Mouse (Mus musculus) small intestine, adult 2 months (tissue): Measurements from ENCODE around the gene Ublcp1. TPM values are rescaled to one million over a fixed set of nuclear protein-coding genes. Genes with fewer than 3 reads are reported as not detected.
A peak's percentile ranks its signal among the peaks of the same experiment; 100 is the strongest.

Source experiments
- H3K27ac ChIP-seq: fragments of 200-500 bp; 2 replicates; pipeline ENCODE4 v1.5.1; 2012; ENCODE audit warnings: low read depth, low read length, control low read depth, inconsistent platforms; ENCODE audit not compliant: insufficient read depth
- H3K27me3 ChIP-seq: fragments of 200-500 bp; 2 replicates; pipeline ENCODE4 v1.6.1; 2012; ENCODE audit warnings: mild to moderate bottlenecking, moderate library complexity, low read length, inconsistent platforms; ENCODE audit not compliant: control insufficient read depth, insufficient read depth
- H3K36me3 ChIP-seq: fragments of 200-500 bp; 2 replicates; pipeline ENCODE4 v1.6.1; 2012; ENCODE audit warnings: mild to moderate bottlenecking, low read length, control low read depth, inconsistent platforms; ENCODE audit not compliant: control insufficient read depth, insufficient read depth
- H3K4me1 ChIP-seq: fragments of 200-500 bp; 2 replicates; pipeline ENCODE4 v1.6.1; 2012; ENCODE audit warnings: low read length, inconsistent platforms, mixed read lengths; ENCODE audit not compliant: control insufficient read depth, insufficient read depth, insufficient read length
- H3K4me3 ChIP-seq: fragments of 200-500 bp; 2 replicates; pipeline ENCODE4 v1.5.1; 2012; ENCODE audit warnings: low read depth, mild to moderate bottlenecking, control low read depth, inconsistent platforms, low read length, moderate library complexity
- CTCF ChIP-seq: fragments of 200-500 bp; IDR thresholded peaks from 2 replicates; pipeline ENCODE4 v1.5.1; 2012; ENCODE audit warnings: low read depth, mild to moderate bottlenecking, control low read depth, inconsistent platforms, low read length, moderate library complexity, mixed read lengths; ENCODE audit not compliant: insufficient replicate concordance, insufficient read length; ENCODE audit errors: extremely low read depth
- POLR2A ChIP-seq: fragments of 200-500 bp; IDR thresholded peaks from 2 replicates; pipeline ENCODE4 v1.6.1; 2012; ENCODE audit warnings: low read depth, mild to moderate bottlenecking, control low read depth, inconsistent platforms, low read length, moderate library complexity
- WGBS: fragments of 180-500 bp; shearing (Covaris S2); methylation state at CpG from one replicate; pipeline ENCODE4 v1.1.7; 2018; 5-methylcytosine and 5-hydroxymethylcytosine counted together
- polyA plus RNA-seq: library from polyadenylated mRNA; depleted of rRNA; stranded (reverse); fragments of >200 nt; gene quantifications from 2 replicates; pipeline ENCODE4 v1.2.3, GENCODE M21; 2012; rRNA removed

The Ublcp1 gene
- 1.9 and 3.1 TPM in 2 replicates for polyA plus RNA-seq

DNA sequence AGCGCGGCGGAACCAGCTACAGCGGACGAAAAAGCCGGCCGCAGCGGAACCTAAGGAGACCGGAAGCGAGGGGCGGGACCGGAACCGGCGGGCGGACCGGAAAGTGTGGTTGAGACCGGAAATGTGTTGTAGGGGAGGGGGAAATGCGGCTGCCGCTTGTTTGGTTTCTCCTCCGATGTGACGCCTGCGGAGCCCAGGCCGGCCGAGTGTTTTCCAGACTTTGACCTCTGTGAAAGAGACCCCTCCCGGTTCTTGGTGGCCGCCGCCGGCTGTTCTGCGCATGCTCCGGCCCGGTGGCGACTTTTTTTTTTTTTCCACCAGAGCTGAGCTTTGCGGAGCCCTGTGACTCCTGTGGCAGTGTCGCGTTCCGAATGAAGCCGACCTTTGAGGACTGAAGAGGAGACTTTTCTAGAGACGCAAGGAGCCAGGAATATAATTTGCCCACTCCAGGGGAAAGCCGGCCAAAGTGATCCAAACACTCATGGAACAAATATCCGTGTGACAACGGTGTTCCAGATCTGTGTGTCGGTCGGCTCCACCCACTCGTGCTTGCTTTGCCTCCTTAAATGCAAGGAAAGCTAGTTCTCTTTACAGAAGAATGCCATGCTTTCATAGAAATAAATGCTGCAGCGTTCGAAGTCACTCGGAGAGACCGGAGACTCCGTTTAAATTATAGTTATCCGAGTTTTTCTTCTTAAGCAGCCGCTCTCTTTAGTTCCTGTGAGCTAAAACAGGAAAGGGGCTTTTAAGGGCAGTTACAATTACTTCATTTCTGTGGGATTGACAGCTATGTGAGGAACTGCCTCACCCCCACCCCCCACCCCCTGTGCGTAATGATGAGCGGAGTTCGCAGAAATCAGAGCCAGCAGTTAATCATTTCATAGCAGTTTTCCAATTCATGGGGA lies at the start of gene Ublcp1:
Ublcp1 (minus strand) TSS at position 67 of the 905 bp plus-strand sequence.
- H3K4me3 ChIP-seq: peak within 1 kb of the TSS; percentile 91
- WGBS: under 1% methylated on average over 54 of the region's 54 CpGs
- 0 out of 2 replicates have a peak, but pooled peaks cover 1% of the 10 kb centered on the region for H3K36me3 ChIP-seq
- H3K27ac ChIP-seq: peak within 1 kb of the TSS; percentile 83
- no peaks in the 10 kb centered on the region; the same call in 1 of the 2 replicates for H3K4me1 ChIP-seq
- TF ChIP-seq CTCF: no peak
- peak; percentile 85; the same call in 1 of the 2 replicates for TF ChIP-seq POLR2A
- no peaks in the 10 kb centered on the region for H3K27me3 ChIP-seq

GRCm38 (mm10) chr11:44519096-44519949 lies 49.0 kb upstream of the Ublcp1 start:
- TF ChIP-seq CTCF (no peak), POLR2A (no peak)
- H3K27ac ChIP-seq: peak overlapping the region; percentile 78
- WGBS: under 1% methylated on average over 48 of the region's 61 CpGs
- H3K27me3 ChIP-seq: no peaks in the 10 kb centered on the region
- peaks cover 2% of the 10 kb centered on the region; the same call in 1 of the 2 replicates for H3K36me3 ChIP-seq
- peaks cover 6% of the 10 kb centered on the region for H3K4me1 ChIP-seq
- H3K4me3 ChIP-seq: peak overlapping the region; percentile 84

DNA sequence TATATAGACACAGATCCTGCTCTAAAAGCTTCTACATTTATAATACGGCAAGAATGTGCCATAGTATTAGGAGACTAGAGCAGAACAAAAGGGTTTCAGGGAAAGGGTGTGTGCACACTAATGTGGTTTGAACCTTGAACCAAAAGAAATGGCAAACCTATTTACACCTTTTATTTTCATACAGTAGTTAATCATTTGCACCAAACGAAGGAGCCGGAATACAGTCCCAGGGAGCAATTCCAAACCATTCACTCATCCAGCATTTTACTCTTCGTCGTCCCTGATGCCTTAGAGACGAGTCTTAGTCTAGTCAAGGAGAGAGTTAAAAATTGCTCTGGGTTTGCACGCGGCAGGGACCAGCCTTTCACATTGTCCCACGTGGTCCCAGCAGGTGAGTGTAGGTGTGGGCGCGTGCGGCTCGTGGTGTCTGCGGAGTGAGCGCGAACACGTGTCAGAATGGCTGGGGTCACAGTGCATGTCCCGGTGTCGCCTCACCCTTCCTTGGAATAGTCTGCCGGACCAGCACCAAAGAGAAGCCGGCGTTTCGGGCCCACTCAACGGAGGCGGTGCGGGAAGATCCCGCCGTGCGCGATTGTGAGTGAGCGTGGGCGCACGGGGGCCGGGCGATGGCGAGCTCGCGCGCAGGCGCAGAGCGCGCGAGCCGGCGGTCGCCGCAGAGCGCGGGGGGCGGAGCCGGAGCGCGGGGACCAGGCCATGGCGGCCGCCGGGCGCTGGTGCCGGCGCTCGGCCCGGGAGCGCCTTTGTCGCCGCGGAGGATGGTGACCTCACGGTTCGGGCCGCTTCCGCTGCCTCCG lies 48.2 kb upstream of the Ublcp1 start, which contains the start of gene Rnf145:
Rnf145 (plus strand) TSS at position 684 of the 815 bp plus-strand sequence.
- H3K27me3 ChIP-seq: no peaks in the 10 kb centered on the region
- H3K36me3 ChIP-seq: peaks cover 2% of the 10 kb centered on the region; the same call in 1 of the 2 replicates
- peak within 1 kb of the TSS; percentile 78 for H3K27ac ChIP-seq
- H3K4me1 ChIP-seq: peaks cover 6% of the 10 kb centered on the region
- TF ChIP-seq POLR2A: peak; percentile 53; the same call in 1 of the 2 replicates
- TF ChIP-seq CTCF: no peak
- under 1% methylated on average over 64 of the region's 70 CpGs for WGBS
- peak within 1 kb of the TSS; percentile 84 for H3K4me3 ChIP-seq

GRCm38 (mm10) chr11:44517561-44518280 lies 47.4 kb upstream of the Ublcp1 start:
- H3K36me3 ChIP-seq: no peaks in the 10 kb centered on the region
- H3K27ac ChIP-seq: peak overlapping the region; percentile 68
- 20% methylated on average over 6 of the region's 6 CpGs for WGBS
- H3K4me3 ChIP-seq: no peak overlapping the region
- peaks cover 6% of the 10 kb centered on the region for H3K4me1 ChIP-seq
- TF ChIP-seq CTCF (no peak), POLR2A (no peak)
- no peaks in the 10 kb centered on the region for H3K27me3 ChIP-seq

- TF ChIP-seq CTCF: no peak
- TF ChIP-seq POLR2A: no peak
- Histone ChIP-seq H3K4me1 (peaks cover 6% of the 10 kb centered on the region), H3K27me3 (no peaks in the 10 kb centered on the region), H3K27ac (no peak overlapping the region), H3K4me3 (no peak overlapping the region), H3K36me3 (no peaks in the 10 kb centered on the region)
- 39% methylated on average over 1 of the region's 1 CpGs for WGBS
Measured at GRCm38 (mm10) chr11:44516362-44516761, 46.1 kb upstream of the Ublcp1 start.

GRCm38 (mm10) chr11:44514666-44515065 lies 44.4 kb upstream of the Ublcp1 start:
- Histone ChIP-seq H3K27me3 (no peaks in the 10 kb centered on the region), H3K36me3 (no peaks in the 10 kb centered on the region), H3K4me1 (peaks cover 6% of the 10 kb centered on the region), H3K27ac (no peak overlapping the region), H3K4me3 (no peak overlapping the region)
- 47% methylated on average over 2 of the region's 2 CpGs for WGBS
- TF ChIP-seq POLR2A (no peak), CTCF (no peak)
